Mouse (Mus musculus) CH12.LX (cell line): ENCODE measurements at regions not wholly inside any gene's neighbourhood (a gene's known extent, or its start where the extent isn't known, plus 50 kb on each side); places are given as distances from the start of the nearest gene placed in this dataset.

ENCODE experiments used
- DNase-seq: peaks from one replicate; pipeline ENCODE4 v3.0.0-alpha.2; 2013; ENCODE audit errors: extremely low read depth
- H3K27ac ChIP-seq: 2 replicates; pipeline ENCODE4 v1.5.1; 2012; ENCODE audit warnings: low read depth, mild to moderate bottlenecking, control low read depth, moderate library complexity; ENCODE audit not compliant: insufficient read depth
- H3K27me3 ChIP-seq: replicated peaks from 2 replicates; pipeline ENCODE3; 2012; ENCODE audit warnings: inconsistent platforms
- H3K36me3 ChIP-seq, 2 experiments: replicated peaks in 1 of 2; 2 replicates each; pipeline versions ENCODE3 to v1.6.1; 2012; ENCODE audit warnings: inconsistent platforms in 1 of 2, low read length in 1 of 2, mild to moderate bottlenecking in 1 of 2, mixed read lengths in 1 of 2, moderate library complexity in 1 of 2; ENCODE audit not compliant: control insufficient read depth in 1 of 2, insufficient read depth in 1 of 2
- H3K4me1 ChIP-seq, 2 experiments: 2 replicates each; pipeline ENCODE4 v1.6.1; 2012; ENCODE audit warnings: inconsistent platforms in 1 of 2, moderate library complexity in 1 of 2; ENCODE audit not compliant: insufficient read depth in 2 of 2, control insufficient read depth in 1 of 2
- H3K4me2 ChIP-seq: 2 replicates; pipeline ENCODE4 v1.6.1; 2012; ENCODE audit warnings: low read depth, mild to moderate bottlenecking, control low read depth; ENCODE audit not compliant: poor library complexity, insufficient read depth, severe bottlenecking
- H3K4me3 ChIP-seq, 3 experiments: fragments of 150-350 bp in 1 of 3; sonication (generic) in 1 of 3; replicated peaks in 1 of 3; 2 replicates each; pipeline versions ENCODE3 to v1.5.1; 2011 to 2012; ENCODE audit warnings: low read depth in 2 of 3, low read length in 2 of 3, mild to moderate bottlenecking in 2 of 3, moderate library complexity in 2 of 3, control low read depth in 1 of 3, improper control_type of control experiment in 1 of 3, inconsistent platforms in 1 of 3, mixed read lengths in 1 of 3; ENCODE audit not compliant: poor library complexity in 1 of 3
- H3K79me2 ChIP-seq: replicated peaks from 2 replicates; pipeline ENCODE4 v1.6.1; 2012; ENCODE audit warnings: mild to moderate bottlenecking, moderate library complexity; ENCODE audit not compliant: control insufficient read depth, poor library complexity, insufficient read depth, severe bottlenecking; ENCODE audit errors: extremely low read depth
- H3K9ac ChIP-seq: 2 replicates; pipeline ENCODE4 v1.6.1; 2012; ENCODE audit warnings: low read depth, mild to moderate bottlenecking, control low read depth, moderate library complexity; ENCODE audit not compliant: insufficient read depth
- H3K9me3 ChIP-seq: replicated peaks from 2 replicates; pipeline ENCODE3; 2012; ENCODE audit warnings: low read length, inconsistent platforms, mixed read lengths
- E2F4 ChIP-seq: IDR thresholded peaks from 2 replicates; pipeline ENCODE4 v1.6.1; 2011; ENCODE audit warnings: low read depth, low read length, improper control_type of control experiment; ENCODE audit not compliant: insufficient replicate concordance
- EP300 ChIP-seq: IDR thresholded peaks from 2 replicates; pipeline ENCODE4 v1.6.1; 2011; ENCODE audit warnings: low read length, improper control_type of control experiment
- IRF4 ChIP-seq: IDR thresholded peaks from 2 replicates; pipeline ENCODE4 v1.6.1; 2014; ENCODE audit warnings: low read depth, mild to moderate bottlenecking, inconsistent platforms, low read length, improper control_type of control experiment
- JUN ChIP-seq: IDR thresholded peaks from 2 replicates; pipeline ENCODE4 v1.6.1; 2011; ENCODE audit warnings: low read depth, mild to moderate bottlenecking, low read length, improper control_type of control experiment, moderate library complexity; ENCODE audit not compliant: insufficient read depth
- MAX ChIP-seq: IDR thresholded peaks from 2 replicates; pipeline ENCODE4 v1.6.1; 2011; ENCODE audit warnings: low read length, improper control_type of control experiment
- MXI1 ChIP-seq: IDR thresholded peaks from 2 replicates; pipeline ENCODE4 v1.6.1; 2011; ENCODE audit warnings: mild to moderate bottlenecking, low read depth, low read length, improper control_type of control experiment
- MYC ChIP-seq: IDR thresholded peaks from 2 replicates; pipeline ENCODE4 v1.6.1; 2011; ENCODE audit warnings: low read depth, mild to moderate bottlenecking, improper control_type of control experiment, low read length
- NELFE ChIP-seq: IDR thresholded peaks from 2 replicates; pipeline ENCODE4 v1.6.1; 2011; ENCODE audit warnings: low read depth, low read length, improper control_type of control experiment
- PAX5 ChIP-seq: IDR thresholded peaks from 2 replicates; pipeline ENCODE4 v1.6.1; 2012; ENCODE audit warnings: low read length, inconsistent platforms, mixed read lengths
- POLR2A ChIP-seq: IDR thresholded peaks from 2 replicates; pipeline ENCODE4 v1.6.1; 2011; ENCODE audit warnings: low read depth, mild to moderate bottlenecking, improper control_type of control experiment, low read length
- SMC3 ChIP-seq: IDR thresholded peaks from 2 replicates; pipeline ENCODE4 v1.6.1; 2011; ENCODE audit warnings: low read depth, low read length, improper control_type of control experiment
- TBP ChIP-seq: conservative IDR thresholded peaks from 2 replicates; pipeline ENCODE4 v1.6.1; 2011; ENCODE audit warnings: low read depth, low read length, improper control_type of control experiment
- USF1 ChIP-seq: IDR thresholded peaks from 2 replicates; pipeline ENCODE4 v1.6.1; 2014; ENCODE audit warnings: low read depth, mild to moderate bottlenecking, inconsistent platforms, low read length, improper control_type of control experiment
- USF2 ChIP-seq: conservative IDR thresholded peaks from 2 replicates; pipeline ENCODE4 v1.6.1; 2011; ENCODE audit warnings: low read depth, low read length, improper control_type of control experiment
- ZC3H11A ChIP-seq: IDR thresholded peaks from 2 replicates; pipeline ENCODE4 v1.6.1; 2012; ENCODE audit warnings: low read depth, mild to moderate bottlenecking, inconsistent platforms, low read length, improper control_type of control experiment
- ZMIZ1 ChIP-seq: IDR thresholded peaks from 2 replicates; pipeline ENCODE4 v1.6.1; 2012; ENCODE audit warnings: low read depth, mild to moderate bottlenecking, inconsistent platforms, low read length, improper control_type of control experiment
- ZNF384 ChIP-seq: IDR thresholded peaks from 2 replicates; pipeline ENCODE4 v1.6.1; 2012; ENCODE audit warnings: low read depth, low read length, improper control_type of control experiment, inconsistent platforms
- dilution Hi-C: fragments of 300-500 bp; cut with MboI; formaldehyde crosslinking; loops from 2 replicates; pipeline ENCODE4 v1.14.3; 2020; ENCODE audit warnings: low sequenced_read_pairs; ENCODE audit not compliant: extremely low pct_unique_long_range_greater_than_20kb, extremely low pct_ligation_motif_present
- in situ Hi-C: fragments of 300-500 bp; cut with MboI; formaldehyde crosslinking; loops from 3 replicates; pipeline ENCODE4 v1.14.3; 2019; ENCODE audit warnings: low sequenced_read_pairs, low pct_ligation_motif_present, low pct_unique_long_range_greater_than_20kb, mixed read lengths

DNA sequence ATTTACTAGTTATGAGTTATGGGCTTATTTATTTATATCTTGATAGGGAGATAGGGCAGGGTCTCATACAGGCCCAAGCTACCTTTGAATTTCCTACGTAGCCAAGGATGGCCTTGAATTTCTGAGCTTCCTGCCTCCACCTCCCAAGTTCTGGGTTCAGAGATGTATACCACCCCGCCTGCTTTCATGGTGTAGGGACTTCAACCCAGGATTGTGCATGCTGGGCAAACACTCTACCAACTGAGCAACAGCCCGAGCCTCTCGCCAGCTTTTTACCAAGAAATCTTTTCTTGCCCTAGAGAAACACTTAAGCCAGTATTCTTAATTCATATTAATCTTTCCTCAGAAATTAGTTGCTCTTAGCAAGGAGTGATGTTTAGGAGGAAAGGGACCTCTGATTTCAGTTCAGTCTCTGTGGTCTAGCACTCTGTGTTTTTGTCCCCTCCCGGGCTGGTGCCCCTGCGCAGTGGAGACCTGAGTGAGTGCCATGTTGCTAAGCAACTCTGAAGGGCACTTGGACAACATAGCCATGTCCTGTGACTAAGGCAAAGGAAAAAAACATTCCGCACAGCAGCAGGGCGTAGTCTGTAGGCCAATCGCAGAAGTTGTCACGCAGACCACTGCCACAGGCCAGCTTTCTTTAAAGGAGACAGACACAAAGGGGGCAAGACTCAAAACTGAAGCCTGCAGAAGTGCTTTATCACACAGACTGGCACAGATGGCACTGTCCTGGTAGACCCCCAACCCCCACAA is 83.2 kb upstream of the Gm6793 start:
- Histone ChIP-seq H3K9me3 (no peaks in the 10 kb centered on the region), H3K4me1 (no peaks in the 10 kb centered on the region), H3K27me3 (peaks cover 13% of the 10 kb centered on the region), H3K9ac (no peak overlapping the region), H3K27ac (no peak overlapping the region), H3K36me3 (no peaks in the 10 kb centered on the region), H3K4me2 (no peak overlapping the region), H3K79me2 (no peaks in the 10 kb centered on the region), H3K4me3 (no peak overlapping the region)
- TF ChIP-seq USF1 (no peak), MAX (no peak), PAX5 (no peak), IRF4 (no peak)
- in situ Hi-C loops (no loop called here), dilution Hi-C loops (no loop called here)
- DNase-seq = no peak

DNA sequence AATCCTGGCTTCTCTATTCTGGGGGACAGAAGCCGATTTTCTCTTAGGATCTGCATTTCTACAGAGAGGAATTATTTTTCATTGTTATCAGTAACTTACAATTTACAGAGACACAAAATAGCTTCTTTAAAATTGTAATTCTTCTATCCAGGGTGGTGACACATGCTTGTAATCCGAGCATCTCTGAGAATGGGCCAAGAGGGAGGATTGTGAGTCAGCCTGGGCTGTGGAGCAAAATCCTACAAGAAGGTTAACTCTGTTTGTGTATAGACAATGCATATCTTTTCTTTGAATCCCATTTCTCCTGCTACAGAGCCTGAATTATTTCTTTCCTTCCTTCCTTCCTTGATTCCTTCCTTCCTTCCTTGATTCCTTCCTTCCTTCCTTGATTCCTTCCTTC is 80.0 kb upstream of the Gm6793 start:
- Histone ChIP-seq H3K4me2 (no peak overlapping the region), H3K36me3 (no peaks in the 10 kb centered on the region), H3K4me1 (no peaks in the 10 kb centered on the region), H3K27me3 (peaks cover 26% of the 10 kb centered on the region), H3K9ac (no peak overlapping the region), H3K79me2 (no peaks in the 10 kb centered on the region), H3K9me3 (no peaks in the 10 kb centered on the region), H3K4me3 (no peak overlapping the region), H3K27ac (no peak overlapping the region)
- dilution Hi-C loops = no loop called here
- DNase-seq = no peak
- in situ Hi-C loops = no loop called here
- no peak for TF ChIP-seq MYC
- TF ChIP-seq SMC3 = no peak
- TF ChIP-seq EP300 = no peak
- TF ChIP-seq JUN = no peak
- no peak for TF ChIP-seq USF2
- TF ChIP-seq ZC3H11A = no peak
- TF ChIP-seq NELFE = no peak
- TF ChIP-seq MXI1 = no peak
- no peak for TF ChIP-seq E2F4
- no peak for TF ChIP-seq POLR2A
- no peak for TF ChIP-seq USF1
- no peak for TF ChIP-seq ZNF384
- TF ChIP-seq ZMIZ1 = no peak
- TF ChIP-seq TBP = no peak
